Mouse (Mus musculus): Measurements from ENCODE around the gene Itpkc. TPM values are rescaled to one million over a fixed set of nuclear protein-coding genes. Genes with fewer than 3 reads are reported as not detected.

Gene Itpkc
- polyA plus RNA-seq (2015; fragmentation: Nextera tagmentation; extraction: Ambion mirVana): 10.3 and 11.0 TPM in 2 replicates

- WGBS: under 1% methylated on average over 49 of the region's 49 CpGs
- Histone ChIP-seq H3K9ac (ENCODE audit: low read length) (peak within 1 kb of the TSS; percentile 91), H3K4me2 (ENCODE audit: low read depth, low read length) (peak within 1 kb of the TSS; percentile 76), H3K27ac (ENCODE audit: low read length) (peak within 1 kb of the TSS; percentile 92), H3K9me3 (replicated peaks; ENCODE audit: control insufficient read depth, low read length) (no peaks in the 10 kb centered on the region), H3K4me1 (ENCODE audit: control insufficient read depth, insufficient read depth, low read length) (peaks cover 42% of the 10 kb centered on the region), H3K36me3 (ENCODE audit: control insufficient read depth, insufficient read depth, low read length) (no peaks in the 10 kb centered on the region), H3K4me3 (replicated peaks; ENCODE audit: low read length) (peak within 1 kb of the TSS; percentile 91), H3K27me3 (ENCODE audit: control insufficient read depth, insufficient read depth, low read length) (no peaks in the 10 kb centered on the region)
- peak; percentile 87 for ATAC-seq (ENCODE audit: insufficient read depth, low FRiP score)
Observed at GRCm38 (mm10) chr7:27228281-27228821, at the start of gene Itpkc. Itpkc (minus strand) TSS chr7:27228661.

GRCm38 (mm10) chr7:27277191-27277590, 48.7 kb upstream of the Itpkc start:
- Histone ChIP-seq H3K27me3 (ENCODE audit: control insufficient read depth, insufficient read depth, low read length) (no peaks in the 10 kb centered on the region), H3K4me3 (replicated peaks; ENCODE audit: low read length) (no peak overlapping the region), H3K9me3 (replicated peaks; ENCODE audit: control insufficient read depth, low read length) (no peaks in the 10 kb centered on the region), H3K4me2 (ENCODE audit: low read depth, low read length) (no peak overlapping the region), H3K27ac (ENCODE audit: low read length) (no peak overlapping the region), H3K36me3 (ENCODE audit: control insufficient read depth, insufficient read depth, low read length) (peaks cover 10% of the 10 kb centered on the region), H3K4me1 (ENCODE audit: control insufficient read depth, insufficient read depth, low read length) (no peaks in the 10 kb centered on the region; the same call in 1 of the 2 replicates), H3K9ac (ENCODE audit: low read length) (no peak overlapping the region)
- 90% methylated on average over 3 of the region's 3 CpGs for WGBS
- no peak for ATAC-seq (ENCODE audit: insufficient read depth, low FRiP score)

GRCm38 (mm10) chr7:27276021-27276420, 47.6 kb upstream of the Itpkc start:
- 57% methylated on average over 7 of the region's 7 CpGs for WGBS
- peaks cover 14% of the 10 kb centered on the region for H3K36me3 ChIP-seq (ENCODE audit: control insufficient read depth, insufficient read depth, low read length)
- no peak overlapping the region for H3K9ac ChIP-seq (ENCODE audit: low read length)
- no peak overlapping the region for H3K4me2 ChIP-seq (ENCODE audit: low read depth, low read length)
- no peaks in the 10 kb centered on the region for H3K27me3 ChIP-seq (ENCODE audit: control insufficient read depth, insufficient read depth, low read length)
- ATAC-seq (ENCODE audit: insufficient read depth, low FRiP score): peak; percentile 59; the same call in 1 of the 2 replicates
- H3K27ac ChIP-seq (ENCODE audit: low read length): no peak overlapping the region
- H3K4me1 ChIP-seq (ENCODE audit: control insufficient read depth, insufficient read depth, low read length): no peaks in the 10 kb centered on the region
- H3K9me3 ChIP-seq (replicated peaks; ENCODE audit: control insufficient read depth, low read length): no peaks in the 10 kb centered on the region
- no peak overlapping the region for H3K4me3 ChIP-seq (replicated peaks; ENCODE audit: low read length)

DNA sequence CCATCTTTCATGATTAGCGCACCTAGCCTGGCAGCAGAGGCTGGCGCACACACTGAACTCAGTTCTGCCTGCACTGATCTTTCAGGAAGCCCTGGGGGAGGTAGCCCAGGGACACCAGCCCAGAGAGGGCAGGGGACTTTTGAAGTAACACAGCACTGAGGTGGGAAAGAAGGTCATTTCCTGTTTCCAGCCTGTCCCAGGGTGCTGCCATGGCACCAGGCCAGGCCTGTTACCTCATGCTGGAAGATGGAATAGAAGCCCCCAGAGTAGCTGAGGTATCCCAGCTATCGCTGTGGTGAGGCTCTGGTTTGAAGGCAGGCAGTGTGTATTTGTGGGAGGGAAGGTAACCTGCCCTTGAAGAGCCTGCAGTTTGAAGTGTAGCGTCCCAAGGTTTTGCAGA, 46.5 kb upstream of the Itpkc start:
- Histone ChIP-seq H3K4me1 (ENCODE audit: control insufficient read depth, insufficient read depth, low read length) (no peaks in the 10 kb centered on the region), H3K4me3 (replicated peaks; ENCODE audit: low read length) (no peak overlapping the region), H3K36me3 (ENCODE audit: control insufficient read depth, insufficient read depth, low read length) (peaks cover 22% of the 10 kb centered on the region), H3K27ac (ENCODE audit: low read length) (no peak overlapping the region), H3K9ac (ENCODE audit: low read length) (no peak overlapping the region), H3K4me2 (ENCODE audit: low read depth, low read length) (no peak overlapping the region), H3K27me3 (ENCODE audit: control insufficient read depth, insufficient read depth, low read length) (no peaks in the 10 kb centered on the region), H3K9me3 (replicated peaks; ENCODE audit: control insufficient read depth, low read length) (no peaks in the 10 kb centered on the region)
- no peak for ATAC-seq (ENCODE audit: insufficient read depth, low FRiP score)
- 82% methylated on average over 4 of the region's 4 CpGs for WGBS

DNA sequence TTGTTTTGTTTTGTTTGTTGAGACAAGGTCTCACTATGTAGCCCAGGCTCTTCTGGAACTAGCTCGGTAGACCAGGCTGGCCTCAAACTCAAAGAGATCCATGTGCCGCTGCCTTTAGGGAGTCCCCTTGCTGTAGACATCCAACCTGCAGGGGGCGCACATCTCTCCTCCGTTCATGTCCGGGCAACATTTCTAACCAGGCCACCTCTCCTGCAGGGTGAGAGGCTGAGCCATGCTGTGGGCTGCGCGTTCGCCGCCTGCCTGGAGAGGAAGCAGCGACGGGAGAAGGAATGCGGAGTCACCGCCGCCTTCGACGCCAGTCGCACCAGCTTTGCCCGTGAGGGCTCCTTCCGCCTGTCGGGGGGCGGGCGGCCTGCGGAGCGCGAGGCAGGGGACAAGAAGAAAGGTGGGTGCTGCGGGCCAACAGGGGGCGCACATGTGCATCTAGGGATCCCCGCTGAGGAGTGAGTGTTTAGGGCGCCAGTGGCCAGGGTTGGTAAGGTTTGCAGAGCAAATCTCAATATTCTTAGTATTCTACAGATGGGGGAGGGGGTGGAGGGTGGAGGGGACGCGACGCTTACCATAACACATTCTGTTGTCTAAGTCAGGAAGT, 45.4 kb upstream of the Itpkc start:
- Histone ChIP-seq H3K4me3 (replicated peaks; ENCODE audit: low read length) (no peak overlapping the region), H3K4me2 (ENCODE audit: low read depth, low read length) (no peak overlapping the region), H3K36me3 (ENCODE audit: control insufficient read depth, insufficient read depth, low read length) (peaks cover 27% of the 10 kb centered on the region), H3K9ac (ENCODE audit: low read length) (no peak overlapping the region; the same call in 1 of the 2 replicates), H3K9me3 (replicated peaks; ENCODE audit: control insufficient read depth, low read length) (no peaks in the 10 kb centered on the region), H3K27ac (ENCODE audit: low read length) (no peak overlapping the region), H3K27me3 (ENCODE audit: control insufficient read depth, insufficient read depth, low read length) (no peaks in the 10 kb centered on the region), H3K4me1 (ENCODE audit: control insufficient read depth, insufficient read depth, low read length) (no peaks in the 10 kb centered on the region)
- ATAC-seq (ENCODE audit: insufficient read depth, low FRiP score): no peak
- WGBS: 55% methylated on average over 32 of the region's 32 CpGs

GRCm38 (mm10) chr7:27271423-27271822, 43.0 kb upstream of the Itpkc start:
- peaks cover 25% of the 10 kb centered on the region for H3K36me3 ChIP-seq (ENCODE audit: control insufficient read depth, insufficient read depth, low read length)

DNA sequence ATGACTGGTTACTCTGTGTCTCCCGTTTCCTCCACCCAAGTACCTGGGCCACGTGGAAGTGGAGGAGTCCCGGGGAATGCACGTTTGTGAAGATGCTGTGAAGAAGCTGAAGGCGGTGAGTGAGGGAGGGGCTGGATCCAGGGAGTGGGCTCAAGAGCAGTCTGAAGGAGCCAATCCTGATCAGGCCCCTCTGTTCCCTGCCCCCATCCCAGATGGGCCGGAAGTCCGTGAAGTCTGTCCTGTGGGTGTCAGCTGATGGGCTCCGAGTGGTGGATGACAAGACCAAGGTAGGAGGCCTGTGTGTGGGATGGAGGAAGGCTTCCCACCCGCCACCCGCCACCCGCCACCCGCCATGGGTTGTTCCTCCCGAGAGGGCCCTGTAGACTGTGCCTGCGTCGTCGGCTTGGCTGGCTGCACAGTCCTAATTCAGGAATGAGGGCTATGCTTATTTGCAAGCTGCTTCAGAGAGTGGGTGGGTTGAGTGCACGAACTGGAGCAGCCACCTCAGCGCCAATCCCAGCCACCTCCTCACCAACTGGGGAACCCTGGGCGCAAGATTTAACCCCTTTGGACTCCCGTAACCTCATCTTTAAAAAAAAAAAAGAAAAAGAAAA, 38.2 kb upstream of the Itpkc start:
- Histone ChIP-seq H3K9me3 (replicated peaks; ENCODE audit: control insufficient read depth, low read length) (no peaks in the 10 kb centered on the region), H3K36me3 (ENCODE audit: control insufficient read depth, insufficient read depth, low read length) (peaks cover 34% of the 10 kb centered on the region), H3K27me3 (ENCODE audit: control insufficient read depth, insufficient read depth, low read length) (no peaks in the 10 kb centered on the region), H3K4me2 (ENCODE audit: low read depth, low read length) (no peak overlapping the region), H3K4me1 (ENCODE audit: control insufficient read depth, insufficient read depth, low read length) (no peaks in the 10 kb centered on the region), H3K27ac (ENCODE audit: low read length) (no peak overlapping the region), H3K4me3 (replicated peaks; ENCODE audit: low read length) (no peak overlapping the region), H3K9ac (ENCODE audit: low read length) (no peak overlapping the region)
- ATAC-seq (ENCODE audit: insufficient read depth, low FRiP score): 0 out of 2 replicates have a peak, but pooled peaks have one; percentile 33
- 72% methylated on average over 20 of the region's 20 CpGs for WGBS

More at GRCm38 (mm10) chr7:27271423-27271822, 43.0 kb upstream of the Itpkc start:
- ATAC-seq (ENCODE audit: insufficient read depth, low FRiP score): no peak
- H3K4me1 ChIP-seq (ENCODE audit: control insufficient read depth, insufficient read depth, low read length): no peaks in the 10 kb centered on the region
- no peaks in the 10 kb centered on the region for H3K9me3 ChIP-seq (replicated peaks; ENCODE audit: control insufficient read depth, low read length)
- 86% methylated on average over 8 of the region's 8 CpGs for WGBS
- H3K9ac ChIP-seq (ENCODE audit: low read length): no peak overlapping the region
- H3K4me2 ChIP-seq (ENCODE audit: low read depth, low read length): no peak overlapping the region
- no peak overlapping the region for H3K27ac ChIP-seq (ENCODE audit: low read length)
- H3K4me3 ChIP-seq (replicated peaks; ENCODE audit: low read length): no peak overlapping the region
- H3K27me3 ChIP-seq (ENCODE audit: control insufficient read depth, insufficient read depth, low read length): no peaks in the 10 kb centered on the region

- H3K9me3 ChIP-seq (replicated peaks; ENCODE audit: control insufficient read depth, low read length): no peaks in the 10 kb centered on the region
- H3K27me3 ChIP-seq (ENCODE audit: control insufficient read depth, insufficient read depth, low read length): no peaks in the 10 kb centered on the region
- H3K4me2 ChIP-seq (ENCODE audit: low read depth, low read length): no peak overlapping the region
- WGBS: 90% methylated on average over 12 of the region's 12 CpGs
- peaks cover 20% of the 10 kb centered on the region for H3K36me3 ChIP-seq (ENCODE audit: control insufficient read depth, insufficient read depth, low read length)
- H3K27ac ChIP-seq (ENCODE audit: low read length): no peak overlapping the region
- H3K4me1 ChIP-seq (ENCODE audit: control insufficient read depth, insufficient read depth, low read length): peaks cover 9% of the 10 kb centered on the region
- ATAC-seq (ENCODE audit: insufficient read depth, low FRiP score): no peak
- H3K4me3 ChIP-seq (replicated peaks; ENCODE audit: low read length): no peak overlapping the region
- H3K9ac ChIP-seq (ENCODE audit: low read length): no peak overlapping the region
Observed at GRCm38 (mm10) chr7:27264761-27265160, 36.3 kb upstream of the Itpkc start.

- Histone ChIP-seq H3K4me1 (ENCODE audit: control insufficient read depth, insufficient read depth, low read length) (peaks cover 19% of the 10 kb centered on the region), H3K9ac (ENCODE audit: low read length) (no peak overlapping the region), H3K36me3 (ENCODE audit: control insufficient read depth, insufficient read depth, low read length) (peaks cover 12% of the 10 kb centered on the region; the same call in 1 of the 2 replicates), H3K27me3 (ENCODE audit: control insufficient read depth, insufficient read depth, low read length) (no peaks in the 10 kb centered on the region), H3K4me2 (ENCODE audit: low read depth, low read length) (no peak overlapping the region), H3K9me3 (replicated peaks; ENCODE audit: control insufficient read depth, low read length) (no peaks in the 10 kb centered on the region), H3K27ac (ENCODE audit: low read length) (no peak overlapping the region), H3K4me3 (replicated peaks; ENCODE audit: low read length) (no peak overlapping the region)
- 77% methylated on average over 6 of the region's 6 CpGs for WGBS
- no peak for ATAC-seq (ENCODE audit: insufficient read depth, low FRiP score)
Observed at GRCm38 (mm10) chr7:27261888-27262287, 33.4 kb upstream of the Itpkc start.
